Mouse (Mus musculus): Measurements from ENCODE around the gene Far1. TPM values are rescaled to one million over a fixed set of nuclear protein-coding genes. Genes with fewer than 3 reads are reported as not detected.

Gene Far1
- polyA plus RNA-seq, 1 experiment from 2014 or later, result 93.4 TPM

- H3K9ac ChIP-seq, result no peak overlapping the region
- 76% methylated on average over 2 of the region's 2 CpGs for WGBS
- no peak overlapping the region for H3K4me2 ChIP-seq (replicated peaks)
- H3K27ac ChIP-seq, result no peak overlapping the region
- H3K36me3 ChIP-seq, result no peaks in the 10 kb centered on the region
- ATAC-seq (ENCODE audit: low FRiP score), result no peak
- H3K27me3 ChIP-seq, result no peaks in the 10 kb centered on the region
- H3K4me3 ChIP-seq, result no peak overlapping the region
- no peaks in the 10 kb centered on the region for H3K9me3 ChIP-seq (replicated peaks)
- H3K4me1 ChIP-seq, result no peaks in the 10 kb centered on the region
These were observed 68.5 kb downstream of the Far1 start for GRCm38 (mm10) chr7:113582111-113582510.

- Histone ChIP-seq H3K27ac (no peak overlapping the region), H3K4me3 (no peak overlapping the region), H3K27me3 (no peaks in the 10 kb centered on the region), H3K9me3 (replicated peaks) (no peaks in the 10 kb centered on the region), H3K4me1 (no peaks in the 10 kb centered on the region), H3K9ac (no peak overlapping the region), H3K4me2 (replicated peaks) (no peak overlapping the region), H3K36me3 (no peaks in the 10 kb centered on the region)
- no peak for ATAC-seq (ENCODE audit: low FRiP score)
- WGBS, result 86% methylated on average over 2 of the region's 2 CpGs
These were observed 75.6 kb downstream of the Far1 start for GRCm38 (mm10) chr7:113589211-113589610.

- no peak overlapping the region for H3K27ac ChIP-seq
- no peak overlapping the region for H3K9ac ChIP-seq
- H3K4me2 ChIP-seq (replicated peaks), result no peak overlapping the region
- 73% methylated on average over 1 of the region's 1 CpGs for WGBS
- H3K4me1 ChIP-seq, result no peaks in the 10 kb centered on the region
- H3K27me3 ChIP-seq, result no peaks in the 10 kb centered on the region
- ATAC-seq (ENCODE audit: low FRiP score), result no peak
- no peak overlapping the region for H3K4me3 ChIP-seq
- no peaks in the 10 kb centered on the region for H3K36me3 ChIP-seq
- H3K9me3 ChIP-seq (replicated peaks), result no peaks in the 10 kb centered on the region
These were observed 76.7 kb downstream of the Far1 start for GRCm38 (mm10) chr7:113590330-113590729.

GRCm38 (mm10) chr7:113591084-113591483 lies 77.5 kb downstream of the Far1 start:
- no peak for ATAC-seq (ENCODE audit: low FRiP score)
- 53% methylated on average over 1 of the region's 1 CpGs for WGBS
- no peaks in the 10 kb centered on the region for H3K9me3 ChIP-seq (replicated peaks)

GRCm38 (mm10) chr7:113591557-113592354 lies 78.1 kb downstream of the Far1 start:
- Histone ChIP-seq H3K4me1 (no peaks in the 10 kb centered on the region), H3K4me2 (replicated peaks) (no peak overlapping the region), H3K27ac (no peak overlapping the region), H3K4me3 (no peak overlapping the region), H3K9me3 (replicated peaks) (no peaks in the 10 kb centered on the region), H3K9ac (no peak overlapping the region), H3K36me3 (no peaks in the 10 kb centered on the region), H3K27me3 (no peaks in the 10 kb centered on the region)
- 75% methylated on average over 9 of the region's 9 CpGs for WGBS
- no peak for ATAC-seq (ENCODE audit: low FRiP score)

More at GRCm38 (mm10) chr7:113591084-113591483, 77.5 kb downstream of the Far1 start:
- Histone ChIP-seq H3K27me3 (no peaks in the 10 kb centered on the region), H3K27ac (no peak overlapping the region), H3K9ac (no peak overlapping the region), H3K4me3 (no peak overlapping the region), H3K36me3 (no peaks in the 10 kb centered on the region), H3K4me1 (no peaks in the 10 kb centered on the region), H3K4me2 (replicated peaks) (no peak overlapping the region)

GRCm38 (mm10) chr7:113592696-113593095 lies 79.1 kb downstream of the Far1 start:
- Histone ChIP-seq H3K36me3 (no peaks in the 10 kb centered on the region), H3K9ac (no peak overlapping the region), H3K4me1 (no peaks in the 10 kb centered on the region), H3K27me3 (no peaks in the 10 kb centered on the region), H3K4me3 (no peak overlapping the region), H3K4me2 (replicated peaks) (no peak overlapping the region), H3K27ac (no peak overlapping the region), H3K9me3 (replicated peaks) (no peaks in the 10 kb centered on the region)
- no peak for ATAC-seq (ENCODE audit: low FRiP score)
- 82% methylated on average over 9 of the region's 9 CpGs for WGBS

GRCm38 (mm10) chr7:113594363-113594762 lies 80.7 kb downstream of the Far1 start:
- ATAC-seq (ENCODE audit: low FRiP score), result no peak
- H3K4me2 ChIP-seq (replicated peaks), result no peak overlapping the region
- no peaks in the 10 kb centered on the region for H3K9me3 ChIP-seq (replicated peaks)
- no peak overlapping the region for H3K4me3 ChIP-seq
- no peak overlapping the region for H3K9ac ChIP-seq
- H3K27ac ChIP-seq, result no peak overlapping the region
- no peaks in the 10 kb centered on the region for H3K27me3 ChIP-seq
- H3K36me3 ChIP-seq, result no peaks in the 10 kb centered on the region
- no peaks in the 10 kb centered on the region for H3K4me1 ChIP-seq
- WGBS, result under 1% methylated on average over 3 of the region's 3 CpGs

GRCm38 (mm10) chr7:113597231-113597630 lies 83.6 kb downstream of the Far1 start:
- no peaks in the 10 kb centered on the region for H3K36me3 ChIP-seq
- H3K27ac ChIP-seq, result no peak overlapping the region
- H3K9me3 ChIP-seq (replicated peaks), result no peaks in the 10 kb centered on the region
- no peak for ATAC-seq (ENCODE audit: low FRiP score)
- H3K4me2 ChIP-seq (replicated peaks), result no peak overlapping the region
- no peaks in the 10 kb centered on the region for H3K27me3 ChIP-seq
- no peak overlapping the region for H3K4me3 ChIP-seq
- H3K9ac ChIP-seq, result no peak overlapping the region
- no peaks in the 10 kb centered on the region for H3K4me1 ChIP-seq

GRCm38 (mm10) chr7:113601803-113602202 lies 88.2 kb downstream of the Far1 start:
- ATAC-seq (ENCODE audit: low FRiP score), result no peak
- Histone ChIP-seq H3K27me3 (no peaks in the 10 kb centered on the region), H3K4me1 (no peaks in the 10 kb centered on the region), H3K4me3 (no peak overlapping the region), H3K9me3 (replicated peaks) (no peaks in the 10 kb centered on the region), H3K36me3 (no peaks in the 10 kb centered on the region), H3K4me2 (replicated peaks) (no peak overlapping the region), H3K9ac (no peak overlapping the region), H3K27ac (no peak overlapping the region)
- 90% methylated on average over 3 of the region's 3 CpGs for WGBS

- H3K27ac ChIP-seq, result no peak overlapping the region
- H3K9me3 ChIP-seq (replicated peaks), result no peaks in the 10 kb centered on the region
- H3K9ac ChIP-seq, result no peak overlapping the region
- peaks cover 4% of the 10 kb centered on the region for H3K4me1 ChIP-seq
- no peaks in the 10 kb centered on the region for H3K27me3 ChIP-seq
- 44% methylated on average over 9 of the region's 9 CpGs for WGBS
- H3K4me3 ChIP-seq, result no peak overlapping the region
- H3K36me3 ChIP-seq, result no peaks in the 10 kb centered on the region
- H3K4me2 ChIP-seq (replicated peaks), result no peak overlapping the region
- no peak for ATAC-seq (ENCODE audit: low FRiP score)
These were observed 94.3 kb downstream of the Far1 start for GRCm38 (mm10) chr7:113607928-113608327.

- ATAC-seq (ENCODE audit: low FRiP score), result peak; percentile 50; the same call in 1 of the 2 replicates
- H3K9me3 ChIP-seq (replicated peaks), result no peaks in the 10 kb centered on the region
- H3K9ac ChIP-seq, result no peak overlapping the region
- no peak overlapping the region for H3K4me2 ChIP-seq (replicated peaks)
- H3K4me3 ChIP-seq, result no peak overlapping the region
- no peaks in the 10 kb centered on the region for H3K27me3 ChIP-seq
- H3K4me1 ChIP-seq, result peaks cover 4% of the 10 kb centered on the region
- WGBS, result 23% methylated on average over 8 of the region's 8 CpGs
- no peaks in the 10 kb centered on the region for H3K36me3 ChIP-seq
- H3K27ac ChIP-seq, result no peak overlapping the region
These were observed 95.5 kb downstream of the Far1 start for GRCm38 (mm10) chr7:113609027-113609705.

GRCm38 (mm10) chr7:113612628-113613027 lies 99.0 kb downstream of the Far1 start:
- WGBS, result 88% methylated on average over 4 of the region's 4 CpGs
- no peak overlapping the region for H3K4me3 ChIP-seq
- no peak for ATAC-seq (ENCODE audit: low FRiP score)
- H3K4me1 ChIP-seq, result peaks cover 4% of the 10 kb centered on the region
- no peaks in the 10 kb centered on the region for H3K9me3 ChIP-seq (replicated peaks)
- H3K36me3 ChIP-seq, result no peaks in the 10 kb centered on the region
- no peak overlapping the region for H3K27ac ChIP-seq
- H3K27me3 ChIP-seq, result no peaks in the 10 kb centered on the region
- H3K9ac ChIP-seq, result no peak overlapping the region
- no peak overlapping the region for H3K4me2 ChIP-seq (replicated peaks)
